Mouse (Mus musculus) midbrain, embryonic 12.5 days (tissue): ENCODE results near the gene Fntb. TPM values are rescaled to one million over a fixed set of nuclear protein-coding genes. Genes with fewer than 3 reads are reported as not detected.

Source experiments
- ATAC-seq: fragments of 200-750 bp; cut with Nextera tagmentation; 2 replicates; pipeline ENCODE4 v1.8.0; 2017; ENCODE audit warnings: low read depth, moderate TSS enrichment, moderate library complexity; ENCODE audit not compliant: low FRiP score
- H3K27ac ChIP-seq: fragments of 300-500 bp; sonication (generic); replicated peaks from 2 replicates; pipeline ENCODE4 v1.5.1; 2016; ENCODE audit warnings: mild to moderate bottlenecking
- H3K27me3 ChIP-seq: fragments of 300-500 bp; sonication (generic); 2 replicates; pipeline ENCODE4 v1.6.1; 2016; ENCODE audit warnings: mild to moderate bottlenecking
- H3K36me3 ChIP-seq: fragments of 300-500 bp; sonication (generic); 2 replicates; pipeline ENCODE4 v1.6.1; 2016
- H3K4me1 ChIP-seq: fragments of 300-500 bp; sonication (generic); 2 replicates; pipeline ENCODE4 v1.6.1; 2016
- H3K4me2 ChIP-seq: fragments of 300-500 bp; sonication (generic); replicated peaks from 2 replicates; pipeline ENCODE4 v1.6.1; 2016; ENCODE audit warnings: mild to moderate bottlenecking, moderate library complexity
- H3K4me3 ChIP-seq: fragments of 300-500 bp; sonication (generic); 2 replicates; pipeline ENCODE4 v1.5.1; 2016; ENCODE audit warnings: mild to moderate bottlenecking
- H3K9ac ChIP-seq: fragments of 300-500 bp; sonication (generic); replicated peaks from 2 replicates; pipeline ENCODE4 v1.6.1; 2016; ENCODE audit warnings: mild to moderate bottlenecking, moderate library complexity
- H3K9me3 ChIP-seq: fragments of 300-500 bp; sonication (generic); 2 replicates; pipeline ENCODE4 v1.6.1; 2016; ENCODE audit warnings: mild to moderate bottlenecking
- WGBS: fragments of 180-500 bp; shearing (Covaris S2); methylation state at CpG from one replicate; pipeline ENCODE4 v1.1.7; 2016; 5-methylcytosine and 5-hydroxymethylcytosine counted together
- polyA plus RNA-seq: library from polyadenylated mRNA; unstranded; fragments of >200 nt; fragmentation: Nextera tagmentation; extraction: Ambion mirVana; gene quantifications from 2 replicates; pipeline ENCODE4 v1.2.1, GENCODE M21; 2016

The Fntb gene
- polyA plus RNA-seq, 1 experiment from 2014 or later, result 36.9 TPM

DNA sequence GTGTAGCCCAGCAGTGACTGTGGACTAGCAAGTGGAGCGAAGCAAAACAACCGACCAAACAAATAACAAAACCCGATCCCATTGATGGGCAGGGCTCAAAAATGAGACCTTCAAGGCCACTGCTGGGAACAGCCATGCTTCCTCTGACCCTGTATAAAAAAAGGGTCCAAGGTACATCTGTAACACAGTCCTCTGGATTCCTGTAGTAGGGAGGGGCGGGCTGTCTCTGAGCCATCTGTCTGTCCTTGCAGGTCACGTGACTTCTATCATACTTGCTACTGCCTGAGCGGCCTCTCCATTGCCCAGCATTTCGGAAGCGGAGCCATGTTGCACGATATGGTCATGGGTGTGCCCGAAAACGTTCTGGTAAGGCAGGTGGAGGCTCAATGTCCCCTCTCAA lies 150.8 kb downstream of the Fntb start:
- 91% methylated on average over 11 of the region's 11 CpGs for WGBS
- ATAC-seq, result no peak
- no peak overlapping the region for H3K4me2 ChIP-seq

DNA sequence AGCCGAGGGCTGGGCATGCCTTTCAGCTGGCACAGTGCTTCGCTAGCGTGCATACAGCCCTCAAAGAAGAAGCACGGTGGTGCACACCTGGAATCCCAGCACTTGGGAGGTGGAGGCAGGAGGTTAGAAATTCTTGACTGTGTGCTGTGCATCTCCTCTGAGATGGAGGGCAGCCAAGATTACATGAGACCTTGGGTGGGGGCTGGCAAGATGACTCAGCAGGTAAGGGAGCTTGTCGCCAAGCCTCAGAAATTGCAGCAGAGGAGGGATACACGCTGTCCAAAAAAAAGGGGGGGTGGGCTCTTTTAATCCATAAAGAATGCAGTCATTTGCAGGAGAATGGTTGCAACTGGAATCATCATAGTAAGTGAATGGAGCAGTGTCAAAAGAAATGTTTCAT lies 152.7 kb downstream of the Fntb start:
- H3K4me2 ChIP-seq, result no peak overlapping the region
- no peak overlapping the region for H3K9ac ChIP-seq
- no peak overlapping the region for H3K27ac ChIP-seq
- ATAC-seq, result no peak
- H3K4me1 ChIP-seq, result no peaks in the 10 kb centered on the region
- no peaks in the 10 kb centered on the region for H3K9me3 ChIP-seq
- H3K4me3 ChIP-seq, result no peak overlapping the region
- 80% methylated on average over 6 of the region's 6 CpGs for WGBS
- H3K27me3 ChIP-seq, result no peaks in the 10 kb centered on the region
- peaks cover 18% of the 10 kb centered on the region; the same call in 1 of the 2 replicates for H3K36me3 ChIP-seq

More for the DNA sequence above, 150.8 kb downstream of the Fntb start:
- H3K4me3 ChIP-seq, result no peak overlapping the region
- H3K9me3 ChIP-seq, result no peaks in the 10 kb centered on the region
- no peak overlapping the region for H3K27ac ChIP-seq
- peaks cover 18% of the 10 kb centered on the region; the same call in 1 of the 2 replicates for H3K36me3 ChIP-seq
- no peaks in the 10 kb centered on the region for H3K27me3 ChIP-seq
- no peak overlapping the region for H3K9ac ChIP-seq
- no peaks in the 10 kb centered on the region for H3K4me1 ChIP-seq

DNA sequence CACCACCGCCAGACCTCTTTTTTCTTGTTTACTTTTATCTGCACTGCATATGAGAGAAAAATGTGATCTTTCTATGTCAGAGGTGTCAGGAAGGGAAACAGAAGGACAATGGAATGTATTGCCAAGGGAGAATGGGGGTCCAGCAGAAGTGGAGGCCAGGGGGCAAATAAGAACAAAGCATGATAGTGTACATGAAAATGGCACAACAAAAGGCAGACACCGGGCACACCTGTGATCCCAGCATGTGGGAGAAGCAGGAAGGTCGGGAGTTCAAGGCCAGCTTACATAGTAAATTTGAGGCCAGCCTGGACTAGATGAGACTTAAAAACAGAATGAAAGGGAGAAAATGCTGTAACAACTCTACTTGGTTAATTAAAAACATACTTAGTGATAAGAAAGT lies 153.5 kb downstream of the Fntb start:
- Histone ChIP-seq H3K9ac (no peak overlapping the region), H3K4me1 (no peaks in the 10 kb centered on the region), H3K4me3 (no peak overlapping the region), H3K9me3 (no peaks in the 10 kb centered on the region), H3K4me2 (no peak overlapping the region), H3K27me3 (no peaks in the 10 kb centered on the region), H3K27ac (no peak overlapping the region), H3K36me3 (peaks cover 18% of the 10 kb centered on the region; the same call in 1 of the 2 replicates)
- no peak for ATAC-seq
- WGBS, result 73% methylated on average over 3 of the region's 3 CpGs

- Histone ChIP-seq H3K9ac (no peak overlapping the region), H3K36me3 (peaks cover 14% of the 10 kb centered on the region; the same call in 1 of the 2 replicates), H3K4me2 (no peak overlapping the region), H3K27ac (no peak overlapping the region), H3K4me1 (no peaks in the 10 kb centered on the region), H3K9me3 (no peaks in the 10 kb centered on the region), H3K27me3 (no peaks in the 10 kb centered on the region), H3K4me3 (no peak overlapping the region)
- no peak for ATAC-seq
- 82% methylated on average over 6 of the region's 6 CpGs for WGBS
Observed at GRCm38 (mm10) chr12:76920398-76920797, 155.0 kb downstream of the Fntb start.

- H3K36me3 ChIP-seq, result peaks cover 14% of the 10 kb centered on the region; the same call in 1 of the 2 replicates
- ATAC-seq, result no peak
- H3K9ac ChIP-seq, result no peak overlapping the region
- H3K4me2 ChIP-seq, result no peak overlapping the region
- 89% methylated on average over 8 of the region's 8 CpGs for WGBS
- no peak overlapping the region for H3K27ac ChIP-seq
- no peaks in the 10 kb centered on the region for H3K9me3 ChIP-seq
- H3K27me3 ChIP-seq, result no peaks in the 10 kb centered on the region
- H3K4me3 ChIP-seq, result no peak overlapping the region
- no peaks in the 10 kb centered on the region for H3K4me1 ChIP-seq
Observed at GRCm38 (mm10) chr12:76920990-76921389, 155.6 kb downstream of the Fntb start.

GRCm38 (mm10) chr12:76923118-76923517 lies 157.7 kb downstream of the Fntb start:
- Histone ChIP-seq H3K27me3 (no peaks in the 10 kb centered on the region), H3K4me1 (no peaks in the 10 kb centered on the region), H3K4me2 (no peak overlapping the region), H3K4me3 (no peak overlapping the region), H3K36me3 (0 out of 2 replicates have a peak, but pooled peaks cover 8% of the 10 kb centered on the region), H3K9me3 (no peaks in the 10 kb centered on the region), H3K9ac (no peak overlapping the region), H3K27ac (no peak overlapping the region)
- no peak for ATAC-seq
- WGBS, result 96% methylated on average over 8 of the region's 8 CpGs

- Histone ChIP-seq H3K4me3 (no peak overlapping the region), H3K27me3 (no peaks in the 10 kb centered on the region), H3K4me2 (no peak overlapping the region), H3K27ac (no peak overlapping the region), H3K9me3 (no peaks in the 10 kb centered on the region), H3K36me3 (0 out of 2 replicates have a peak, but pooled peaks cover 8% of the 10 kb centered on the region), H3K9ac (no peak overlapping the region), H3K4me1 (no peaks in the 10 kb centered on the region)
- WGBS, result 95% methylated on average over 10 of the region's 10 CpGs
- ATAC-seq, result no peak
Observed at GRCm38 (mm10) chr12:76924904-76925604, 159.7 kb downstream of the Fntb start.

- Histone ChIP-seq H3K4me2 (no peak overlapping the region), H3K9ac (no peak overlapping the region), H3K4me1 (no peaks in the 10 kb centered on the region), H3K27me3 (no peaks in the 10 kb centered on the region), H3K27ac (no peak overlapping the region), H3K36me3 (no peaks in the 10 kb centered on the region), H3K4me3 (no peak overlapping the region), H3K9me3 (no peaks in the 10 kb centered on the region)
- WGBS, result 87% methylated on average over 10 of the region's 10 CpGs
- no peak for ATAC-seq
Observed at GRCm38 (mm10) chr12:76926338-76926945, 161.1 kb downstream of the Fntb start.

- Histone ChIP-seq H3K4me1 (no peaks in the 10 kb centered on the region), H3K36me3 (no peaks in the 10 kb centered on the region), H3K27ac (no peak overlapping the region), H3K27me3 (no peaks in the 10 kb centered on the region), H3K9ac (no peak overlapping the region), H3K4me2 (no peak overlapping the region), H3K9me3 (no peaks in the 10 kb centered on the region), H3K4me3 (no peak overlapping the region)
- WGBS, result 81% methylated on average over 3 of the region's 3 CpGs
- ATAC-seq, result no peak
Observed at GRCm38 (mm10) chr12:76927012-76927411, 161.6 kb downstream of the Fntb start.

DNA sequence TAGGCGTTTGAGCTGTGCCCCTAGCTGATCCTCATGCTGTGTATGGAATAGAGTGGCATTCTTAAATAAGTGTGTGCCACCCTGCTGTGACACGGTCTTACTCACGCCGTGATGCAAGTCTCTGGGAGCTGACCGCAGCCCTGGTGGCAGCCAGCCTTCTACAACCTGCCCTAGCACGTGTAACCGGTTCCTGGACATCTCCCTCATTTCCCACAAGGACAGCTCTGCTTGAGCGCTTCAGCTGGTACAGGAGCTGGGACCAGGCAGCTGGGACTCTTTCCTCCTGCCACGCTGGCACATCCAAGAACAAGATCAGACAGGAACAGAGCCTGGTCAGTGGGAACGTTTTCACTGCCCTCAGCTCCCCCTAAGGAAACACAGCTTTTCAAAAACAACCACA lies 162.2 kb downstream of the Fntb start:
- no peaks in the 10 kb centered on the region for H3K27me3 ChIP-seq
- H3K9me3 ChIP-seq, result no peaks in the 10 kb centered on the region
- no peak for ATAC-seq
- no peak overlapping the region for H3K9ac ChIP-seq
- 64% methylated on average over 10 of the region's 10 CpGs for WGBS
- H3K4me3 ChIP-seq, result no peak overlapping the region
- no peak overlapping the region for H3K4me2 ChIP-seq
- H3K4me1 ChIP-seq, result no peaks in the 10 kb centered on the region
- H3K27ac ChIP-seq, result no peak overlapping the region
- H3K36me3 ChIP-seq, result 0 out of 2 replicates have a peak, but pooled peaks cover 4% of the 10 kb centered on the region

DNA sequence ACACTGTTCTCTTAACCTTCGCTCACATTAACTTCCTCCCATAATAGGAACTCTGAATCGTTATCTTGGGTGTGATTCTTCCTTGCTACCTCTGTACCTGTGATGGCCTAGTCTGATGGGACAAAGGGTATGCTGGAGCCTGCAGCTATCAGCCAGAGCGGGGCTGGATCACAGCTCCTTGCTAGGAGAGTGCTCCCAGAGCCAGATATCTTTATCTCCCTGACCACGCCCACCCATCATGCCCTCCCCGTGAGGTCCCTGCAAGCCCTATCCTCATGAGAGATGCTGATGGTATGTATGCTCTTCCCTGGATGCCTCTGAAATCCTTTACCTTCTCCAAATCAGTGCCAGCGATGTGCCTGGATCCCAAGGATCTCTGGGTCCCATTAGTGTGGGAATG lies 164.8 kb downstream of the Fntb start:
- 69% methylated on average over 6 of the region's 6 CpGs for WGBS
- Histone ChIP-seq H3K4me2 (no peak overlapping the region), H3K27me3 (no peaks in the 10 kb centered on the region), H3K4me3 (no peak overlapping the region), H3K9me3 (no peaks in the 10 kb centered on the region), H3K27ac (no peak overlapping the region), H3K4me1 (no peaks in the 10 kb centered on the region), H3K9ac (no peak overlapping the region), H3K36me3 (0 out of 2 replicates have a peak, but pooled peaks cover 4% of the 10 kb centered on the region)
- ATAC-seq, result no peak

DNA sequence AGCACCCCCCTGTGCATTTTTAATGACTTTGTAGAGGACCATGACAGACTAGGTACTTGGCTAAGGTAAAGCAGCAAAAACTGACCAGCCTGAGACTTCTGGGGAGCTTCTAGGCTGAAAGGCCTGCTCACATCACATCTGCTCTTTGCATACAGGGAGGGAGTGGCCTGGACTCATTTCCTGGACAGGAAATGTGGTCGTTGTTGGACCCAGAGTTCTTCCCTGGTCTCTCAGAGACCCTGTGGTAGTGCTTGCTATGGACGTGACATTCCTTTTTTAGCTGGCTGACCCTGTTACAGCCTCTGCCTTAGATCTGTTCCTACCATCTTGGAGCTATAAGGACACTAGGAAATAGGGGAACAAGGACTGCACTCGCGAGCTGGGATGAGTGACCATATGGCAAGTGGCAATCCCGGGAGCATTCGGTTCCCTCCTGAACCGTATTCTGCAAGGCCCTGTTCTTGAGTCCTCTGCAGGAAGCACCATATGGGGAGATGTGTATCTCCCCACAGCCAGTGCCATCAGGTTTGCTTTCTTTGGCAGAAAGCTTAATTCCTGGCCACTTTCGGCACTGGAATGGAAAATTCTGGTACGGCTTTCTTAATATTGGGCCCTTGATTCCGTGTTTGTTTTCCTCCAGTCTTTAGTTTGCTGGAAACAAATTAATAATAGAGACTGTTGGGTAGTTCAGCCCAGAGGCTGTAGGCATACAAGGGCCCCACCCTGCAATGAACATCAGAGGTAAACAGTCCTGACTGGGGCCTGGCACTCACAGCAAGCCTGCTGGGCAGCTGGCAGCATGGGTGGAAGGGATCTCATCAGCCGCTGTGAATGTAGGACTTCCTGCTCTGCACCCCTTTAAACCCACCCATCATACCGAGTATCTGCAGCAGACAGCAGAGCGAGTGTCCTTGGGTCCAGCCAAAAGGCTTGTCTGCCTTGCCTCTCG lies 166.6 kb downstream of the Fntb start:
- no peaks in the 10 kb centered on the region for H3K4me1 ChIP-seq
- no peaks in the 10 kb centered on the region for H3K9me3 ChIP-seq
- H3K36me3 ChIP-seq, result peaks cover 20% of the 10 kb centered on the region
- H3K4me2 ChIP-seq, result no peak overlapping the region
- no peak overlapping the region for H3K4me3 ChIP-seq
- H3K27me3 ChIP-seq, result no peaks in the 10 kb centered on the region
- 89% methylated on average over 14 of the region's 14 CpGs for WGBS
- H3K9ac ChIP-seq, result no peak overlapping the region
- ATAC-seq, result no peak
- no peak overlapping the region for H3K27ac ChIP-seq
